Mouse (Mus musculus) layer of hippocampus, adult 18-20 months (tissue): ENCODE data around the gene Mmp14. TPM values are rescaled to one million over a fixed set of nuclear protein-coding genes. Genes with fewer than 3 reads are reported as not detected.

ENCODE experiments used
- DNase-seq, 2 experiments: peaks; one replicate each; pipeline ENCODE4 v3.0.0; 2022; ENCODE audit warnings: low spot score in 2 of 2
- total RNA-seq, 2 experiments: library from RNA; stranded (reverse); gene quantifications; 2 replicates each; pipeline ENCODE4 v1.2.3; 2021

The Mmp14 gene
- total RNA-seq, 2 experiments from 2014 or later = 15.0 to 15.2 TPM

DNA sequence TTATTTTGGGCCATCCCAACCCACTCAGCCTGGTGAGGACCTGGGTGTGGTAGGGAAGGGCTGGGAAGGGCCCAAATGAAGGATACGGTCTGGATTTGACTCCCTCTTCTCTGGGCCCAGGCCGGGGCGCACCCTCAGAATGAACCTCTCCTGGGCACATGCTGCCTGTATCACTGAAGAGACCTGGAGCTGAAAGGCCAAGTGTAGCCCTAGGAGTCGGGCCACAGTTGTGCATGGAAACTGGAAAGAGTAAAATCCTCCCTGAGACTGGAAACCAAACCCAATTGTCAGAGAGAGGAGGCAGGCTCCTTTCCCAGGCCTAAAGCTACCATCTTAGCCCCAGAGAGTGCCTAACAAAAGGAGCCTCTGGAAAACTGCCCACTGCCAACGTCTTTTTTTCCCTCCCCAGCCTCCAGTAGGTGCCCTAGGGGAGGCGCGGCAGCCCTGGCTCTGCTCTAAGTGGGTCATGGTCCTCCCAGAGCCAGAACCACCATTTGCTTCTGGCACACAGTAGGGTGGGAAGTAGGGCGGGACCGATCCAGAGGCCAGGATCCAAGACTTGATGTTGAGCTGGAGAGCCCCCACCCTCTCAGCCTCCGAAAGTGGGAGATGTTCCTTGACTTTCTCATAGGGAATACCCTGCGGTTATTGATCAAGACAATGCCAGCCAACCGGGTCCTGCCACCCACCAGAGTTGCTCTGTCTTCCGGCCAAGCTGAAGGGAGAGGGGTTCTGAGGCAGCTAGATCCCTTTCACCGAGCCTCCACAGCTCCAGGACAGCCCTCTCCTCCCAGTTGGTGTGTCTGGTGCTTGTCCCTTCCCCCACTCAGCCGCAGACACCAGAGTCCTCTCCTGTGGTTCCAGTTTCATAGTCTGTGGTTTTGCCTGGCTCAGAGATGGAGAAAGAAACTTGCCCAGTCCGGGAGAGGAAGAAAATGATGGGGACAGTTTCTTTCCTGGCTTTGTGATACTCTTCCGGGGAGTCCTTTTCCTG lies 1.7 kb downstream of the Mmp14 start:
- DNase-seq = peak in 1 of 2 experiments; percentile 41

GRCm38 (mm10) chr14:54433941-54434531 lies 2.6 kb downstream of the Mmp14 start:
- no peak for DNase-seq

DNA sequence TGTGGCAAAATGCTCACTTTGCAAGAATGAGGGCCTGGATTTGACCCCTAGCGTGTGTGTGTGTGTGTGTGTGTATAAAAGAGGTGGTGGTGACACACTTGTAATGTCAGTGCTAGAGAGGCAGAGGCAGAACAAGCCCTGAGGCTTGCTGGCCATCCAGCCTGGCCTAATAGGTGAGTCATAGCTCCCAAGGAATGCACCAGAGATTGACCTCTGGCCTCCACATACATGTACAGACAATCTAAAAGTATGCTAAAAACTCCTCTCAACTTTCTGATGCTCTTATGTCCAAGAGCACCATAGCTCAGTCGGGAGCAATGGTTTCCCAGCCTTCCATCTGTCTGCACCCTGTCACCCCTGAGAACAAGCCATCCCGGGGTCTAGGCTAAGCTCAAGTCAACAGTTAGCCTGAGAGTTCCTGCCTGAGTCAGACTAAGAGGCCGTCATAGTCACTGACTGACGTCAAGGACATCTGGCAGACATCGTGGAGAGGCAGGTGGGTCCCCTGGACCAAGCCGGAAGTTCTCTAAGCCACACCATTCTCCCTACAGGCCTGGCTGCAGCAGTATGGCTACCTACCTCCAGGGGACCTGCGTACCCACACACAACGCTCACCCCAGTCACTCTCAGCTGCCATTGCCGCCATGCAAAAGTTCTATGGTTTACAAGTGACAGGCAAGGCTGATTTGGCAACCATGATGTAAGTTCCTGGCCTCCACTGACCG lies 3.9 kb downstream of the Mmp14 start:
- no peak for DNase-seq

- DNase-seq = no peak
Observed at GRCm38 (mm10) chr14:54439155-54439554, 7.7 kb downstream of the Mmp14 start.

GRCm38 (mm10) chr14:54439610-54440009 lies 8.2 kb downstream of the Mmp14 start:
- DNase-seq = no peak

DNA sequence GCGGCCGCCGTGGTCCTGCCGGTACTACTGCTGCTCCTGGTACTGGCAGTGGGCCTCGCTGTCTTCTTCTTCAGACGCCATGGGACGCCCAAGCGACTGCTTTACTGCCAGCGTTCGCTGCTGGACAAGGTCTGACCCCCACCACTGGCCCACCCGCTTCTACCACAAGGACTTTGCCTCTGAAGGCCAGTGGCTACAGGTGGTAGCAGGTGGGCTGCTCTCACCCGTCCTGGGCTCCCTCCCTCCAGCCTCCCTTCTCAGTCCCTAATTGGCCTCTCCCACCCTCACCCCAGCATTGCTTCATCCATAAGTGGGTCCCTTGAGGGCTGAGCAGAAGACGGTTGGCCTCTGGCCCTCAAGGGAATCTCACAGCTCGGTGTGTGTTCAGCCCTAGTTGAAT lies 9.1 kb downstream of the Mmp14 start:
- no peak for DNase-seq

DNA sequence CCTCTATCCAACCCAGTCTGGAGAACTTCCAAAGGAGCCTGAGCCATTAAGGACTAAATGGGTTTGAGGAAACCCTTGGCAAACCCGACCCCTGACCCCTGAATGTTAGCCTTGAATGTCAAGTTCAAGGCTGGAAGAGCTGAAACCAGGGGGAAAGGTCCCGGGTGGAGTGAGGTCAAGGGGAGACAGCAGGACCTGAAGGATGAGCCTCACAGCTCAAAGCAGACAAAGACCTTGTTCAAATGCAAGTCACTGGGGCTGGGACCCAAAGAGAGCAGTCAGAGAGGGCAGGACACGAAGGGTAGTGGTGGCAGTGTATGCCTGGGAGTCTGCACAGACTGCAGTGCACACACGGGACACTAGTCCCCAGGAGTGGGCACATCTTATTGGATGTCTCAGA lies 10.0 kb downstream of the Mmp14 start:
- no peak for DNase-seq

- no peak for DNase-seq
Observed at GRCm38 (mm10) chr14:54442548-54442947, 11.1 kb downstream of the Mmp14 start.

DNA sequence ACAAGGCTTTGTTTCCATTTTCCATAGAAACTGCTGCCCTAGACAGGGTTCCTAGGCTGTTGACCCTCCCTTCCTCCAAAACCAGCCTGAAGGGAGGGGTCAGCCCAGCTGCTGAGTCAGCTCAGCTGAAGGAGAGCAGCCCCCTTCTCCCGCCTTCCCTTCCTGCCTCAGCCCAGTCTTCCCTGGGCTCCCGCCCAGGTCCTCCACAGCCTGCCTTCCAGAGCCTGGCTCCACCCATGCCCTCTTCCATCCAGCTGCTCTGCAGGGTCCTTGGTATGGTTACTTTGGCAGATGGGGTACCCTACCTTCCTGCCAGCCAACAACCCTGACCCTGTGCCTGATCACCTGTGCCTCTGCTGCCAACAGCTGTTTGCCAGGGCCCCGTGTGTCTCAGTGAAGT lies 11.8 kb downstream of the Mmp14 start:
- no peak for DNase-seq

DNA sequence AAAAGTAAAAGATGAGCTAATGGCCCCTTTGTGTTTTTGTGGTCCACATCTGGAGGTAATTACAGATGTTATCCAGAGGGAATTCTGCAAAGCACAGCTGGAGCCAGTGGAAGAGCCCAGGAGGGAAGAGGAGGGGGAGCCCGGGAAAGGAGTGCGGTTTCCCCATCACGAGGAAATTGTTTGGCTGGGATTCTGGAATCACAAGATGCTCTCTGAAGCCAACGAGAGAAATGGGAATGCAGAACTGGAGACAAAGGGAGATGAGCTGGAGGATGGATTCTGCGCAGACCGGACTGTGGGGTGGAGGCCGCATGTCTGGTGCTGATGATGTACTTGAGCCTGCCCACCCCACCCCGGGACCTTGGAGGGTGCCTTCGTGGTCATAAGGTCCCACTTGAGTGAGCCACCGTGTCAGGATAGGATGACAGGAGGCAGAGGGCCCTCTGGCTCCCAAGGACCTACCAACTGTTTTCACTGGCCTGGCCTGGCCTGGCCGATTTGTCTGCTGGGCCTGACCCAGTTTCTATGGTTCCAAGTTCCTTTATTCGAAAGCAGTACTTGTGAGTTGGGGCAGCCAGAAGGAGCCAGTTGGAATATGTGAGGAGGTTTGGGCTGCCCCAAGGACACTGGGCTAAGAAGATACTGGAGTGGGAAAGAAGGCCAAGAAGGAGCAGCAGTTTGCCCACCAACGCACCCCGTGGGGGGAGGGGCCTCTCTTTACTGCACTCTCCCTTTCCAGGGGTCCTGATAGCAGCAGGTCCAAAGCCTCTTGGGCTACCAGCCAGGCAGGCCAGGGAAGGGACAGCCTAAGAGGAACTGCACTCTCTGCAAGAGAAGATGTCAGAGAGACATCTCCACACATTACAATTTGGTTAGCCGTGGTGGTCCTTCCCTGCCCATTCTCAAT lies 12.6 kb downstream of the Mmp14 start:
- no peak for DNase-seq

GRCm38 (mm10) chr14:54445476-54445875 lies 14.1 kb downstream of the Mmp14 start:
- DNase-seq = no peak

DNA sequence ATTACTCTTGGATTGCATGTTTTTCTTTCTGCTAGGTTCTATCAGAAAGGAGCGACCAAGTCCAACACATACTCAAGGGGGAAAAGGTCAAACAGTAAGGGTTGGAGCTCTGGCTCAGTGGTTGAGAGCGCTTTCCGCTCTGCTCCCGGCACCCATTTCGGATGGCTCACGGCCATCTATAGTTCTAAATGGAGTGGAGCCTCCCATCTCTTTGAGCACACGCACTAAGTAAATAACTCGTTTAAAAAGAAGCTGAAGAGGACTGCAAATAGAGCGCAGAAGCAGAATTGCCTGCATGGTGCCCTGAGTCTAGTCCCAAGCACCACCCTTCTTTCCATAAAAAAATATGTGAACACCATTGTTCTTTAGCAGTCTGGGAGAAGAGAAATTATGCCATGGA lies 22.2 kb downstream of the Mmp14 start:
- DNase-seq = no peak

- DNase-seq = peak in 1 of 2 experiments; percentile 43
Observed at GRCm38 (mm10) chr14:54454669-54455528, 23.5 kb downstream of the Mmp14 start.

DNA sequence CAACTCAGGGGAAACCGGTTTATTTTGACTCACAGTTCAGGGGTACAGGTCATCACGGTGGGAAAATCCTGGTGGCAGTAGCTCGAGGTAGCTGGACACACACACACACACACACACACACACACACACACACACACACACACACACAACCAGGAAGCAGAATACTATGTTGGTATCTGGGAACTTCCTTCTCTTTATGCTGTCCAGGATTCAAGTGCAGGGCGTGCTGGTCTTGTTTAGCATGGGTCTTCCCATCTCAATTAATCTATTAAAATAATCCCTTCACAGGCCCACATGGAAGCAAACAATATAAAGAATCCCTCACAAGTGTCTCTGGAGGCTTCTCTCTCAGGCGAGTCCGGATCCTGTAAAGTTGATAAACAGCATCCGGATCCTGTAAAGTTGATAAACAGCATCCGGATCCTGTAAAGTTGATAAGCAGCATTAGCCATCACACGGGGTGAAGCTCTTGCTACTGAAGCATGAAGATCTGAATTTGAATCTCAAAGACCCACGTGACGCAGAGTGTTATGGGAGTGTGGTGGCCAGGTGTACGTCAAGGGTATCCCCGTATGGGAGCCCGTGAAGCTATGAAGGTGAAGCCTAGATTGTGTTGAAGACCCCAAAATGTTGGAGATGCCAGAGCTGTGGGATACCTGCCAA lies 26.6 kb downstream of the Mmp14 start:
- DNase-seq = no peak

GRCm38 (mm10) chr14:54462146-54462545 lies 30.7 kb downstream of the Mmp14 start:
- DNase-seq = no peak

- no peak for DNase-seq
Observed at GRCm38 (mm10) chr14:54463108-54463958, 31.9 kb downstream of the Mmp14 start.

DNA sequence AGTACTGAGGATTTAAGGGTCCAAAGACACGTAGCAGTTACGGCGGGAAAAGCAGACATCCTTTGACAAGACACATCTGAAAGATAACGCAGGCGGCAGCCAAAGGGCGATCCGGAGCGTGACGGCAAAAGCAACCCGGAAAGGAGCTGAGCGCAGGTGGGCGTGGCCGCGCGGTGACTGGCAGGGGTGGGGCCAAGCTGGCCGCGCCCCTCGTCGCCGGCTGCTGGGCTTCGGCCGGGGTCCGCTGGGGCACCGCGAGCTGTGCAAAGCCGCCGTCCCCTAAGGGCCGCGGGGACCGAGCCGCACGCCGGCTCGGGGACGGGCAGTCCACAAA lies 32.5 kb downstream of the Mmp14 start, which contains the start of gene Lrp10:
Gene Lrp10, plus strand, starts transcription at position 179 of the 334 bp plus-strand sequence.
- peak; percentile 79 to 86 for DNase-seq

GRCm38 (mm10) chr14:54464293-54465005 lies 33.0 kb downstream of the Mmp14 start:
- DNase-seq = peak in 1 of 2 experiments; percentile 30
